Mouse (Mus musculus): ENCODE measurements around the gene Uchl5.

- TF ChIP-seq CTCF (IDR thresholded peaks at IDR 0.05; ENCODE audit: borderline replicate concordance, control insufficient read depth, extremely low read depth, insufficient read depth, low read length, poor library complexity) (no peak), POLR2A (IDR thresholded peaks at IDR 0.05; ENCODE audit: control insufficient read depth, extremely low read depth, insufficient read depth, low read length, poor library complexity) (no peak)
Measured at GRCm38 (mm10) chr1:143742186-143742585, 34.9 kb upstream of the Uchl5 start.
